Mouse (Mus musculus) liver, embryonic 14.5 days (tissue): ENCODE measurements around the gene Man2a1.

Experiments used
- CTCF ChIP-seq: IDR thresholded peaks from 2 replicates; pipeline ENCODE4 v1.5.1; 2016; ENCODE audit warnings: antibody characterized with exemption, low read depth, control low read depth
- EP300 ChIP-seq: IDR thresholded peaks from 2 replicates; pipeline ENCODE4 v1.6.1; 2016; ENCODE audit warnings: antibody characterized with exemption, low read depth

- TF ChIP-seq CTCF = no peak
- no peak for TF ChIP-seq EP300
These were observed 153.8 kb downstream of the Man2a1 start for GRCm38 (mm10) chr17:64754142-64754863.
